Mouse (Mus musculus): ENCODE measurements at regions not wholly inside any gene's neighbourhood (a gene's known extent, or its start where the extent isn't known, plus 50 kb on each side); places are given as distances from the start of the nearest gene placed in this dataset.
A peak's percentile ranks its signal among the peaks of the same experiment; 100 is the strongest.

- intact Hi-C loops (cut with DNase I), result no loop called here
- WGBS, result 21% methylated on average over 4 of the region's 4 CpGs
- Histone ChIP-seq H3K9ac (ENCODE audit: low read depth, low read length) (no peak overlapping the region), H3K4me1 (ENCODE audit: control insufficient read depth, insufficient read depth, low read length) (peaks cover 11% of the 10 kb centered on the region), H3K36me3 (ENCODE audit: control insufficient read depth, insufficient read depth, low read length) (no peaks in the 10 kb centered on the region), H3K27me3 (ENCODE audit: control insufficient read depth, insufficient read depth, low read length) (no peaks in the 10 kb centered on the region), H3K4me3 (no peak overlapping the region), H3K27ac (no peak overlapping the region; the same call in 1 of the 2 replicates), H3K79me2 (replicated peaks; ENCODE audit: control insufficient read depth, insufficient read depth, low read length) (no peaks in the 10 kb centered on the region)
- TF ChIP-seq EP300 (IDR thresholded peaks at IDR 0.05; ENCODE audit: insufficient read depth, low read depth, low read length) (no peak), POLR2A (IDR thresholded peaks at IDR 0.05; ENCODE audit: insufficient read depth, low read depth, low read length) (no peak), CTCF (IDR thresholded peaks at IDR 0.05) (no peak)
- peak in 1 of 2 experiments; percentile 43 for DNase-seq
Observed at GRCm38 (mm10) chr8:125341606-125342005, 228.0 kb downstream of the Sipa1l2 start.

GRCm38 (mm10) chr8:125338222-125338621, 231.4 kb downstream of the Sipa1l2 start:
- H3K27me3 ChIP-seq (ENCODE audit: control insufficient read depth, insufficient read depth, low read length), result no peaks in the 10 kb centered on the region
- no peak for DNase-seq
- intact Hi-C loops (cut with DNase I), result loop anchor here (2.0 to 5.0 kb wide), 2 partner anchors 229 to 534 kb away; no protein-coding TSS in a partner anchor

GRCm38 (mm10) chr8:125337444-125338077, 232.0 kb downstream of the Sipa1l2 start:
- Histone ChIP-seq H3K27ac (no peak overlapping the region), H3K79me2 (replicated peaks; ENCODE audit: control insufficient read depth, insufficient read depth, low read length) (no peaks in the 10 kb centered on the region), H3K4me1 (ENCODE audit: control insufficient read depth, insufficient read depth, low read length) (peaks cover 9% of the 10 kb centered on the region), H3K9ac (ENCODE audit: low read depth, low read length) (no peak overlapping the region), H3K27me3 (ENCODE audit: control insufficient read depth, insufficient read depth, low read length) (no peaks in the 10 kb centered on the region), H3K36me3 (ENCODE audit: control insufficient read depth, insufficient read depth, low read length) (no peaks in the 10 kb centered on the region), H3K4me3 (no peak overlapping the region)
- intact Hi-C loops (cut with DNase I), result loop anchor here (2.0 to 5.0 kb wide), 2 partner anchors 229 to 535 kb away; no protein-coding TSS in a partner anchor
- 54% methylated on average over 18 of the region's 18 CpGs for WGBS
- no peak for TF ChIP-seq EP300 (IDR thresholded peaks at IDR 0.05; ENCODE audit: insufficient read depth, low read depth, low read length)
- no peak for TF ChIP-seq CTCF (IDR thresholded peaks at IDR 0.05)
- TF ChIP-seq POLR2A (IDR thresholded peaks at IDR 0.05; ENCODE audit: insufficient read depth, low read depth, low read length), result no peak
- no peak for DNase-seq

More at GRCm38 (mm10) chr8:125338222-125338621, 231.4 kb downstream of the Sipa1l2 start:
- peaks cover 11% of the 10 kb centered on the region for H3K4me1 ChIP-seq (ENCODE audit: control insufficient read depth, insufficient read depth, low read length)
- 43% methylated on average over 6 of the region's 6 CpGs for WGBS
- no peaks in the 10 kb centered on the region for H3K79me2 ChIP-seq (replicated peaks; ENCODE audit: control insufficient read depth, insufficient read depth, low read length)
- no peak overlapping the region for H3K4me3 ChIP-seq
- H3K36me3 ChIP-seq (ENCODE audit: control insufficient read depth, insufficient read depth, low read length), result no peaks in the 10 kb centered on the region
- H3K9ac ChIP-seq (ENCODE audit: low read depth, low read length), result no peak overlapping the region
- no peak for TF ChIP-seq POLR2A (IDR thresholded peaks at IDR 0.05; ENCODE audit: insufficient read depth, low read depth, low read length)
- TF ChIP-seq EP300 (IDR thresholded peaks at IDR 0.05; ENCODE audit: insufficient read depth, low read depth, low read length), result peak; percentile 64; the same call in 1 of the 2 replicates
- peak; percentile 78 for TF ChIP-seq CTCF (IDR thresholded peaks at IDR 0.05)
- H3K27ac ChIP-seq, result no peak overlapping the region

GRCm38 (mm10) chr8:125336799-125337198, 232.8 kb downstream of the Sipa1l2 start:
- no peaks in the 10 kb centered on the region for H3K36me3 ChIP-seq (ENCODE audit: control insufficient read depth, insufficient read depth, low read length)
- H3K9ac ChIP-seq (ENCODE audit: low read depth, low read length), result no peak overlapping the region
- DNase-seq, result no peak
- H3K27me3 ChIP-seq (ENCODE audit: control insufficient read depth, insufficient read depth, low read length), result no peaks in the 10 kb centered on the region
- intact Hi-C loops (cut with DNase I), result loop anchor here (5.0 kb wide), 1 partner anchor 536 kb away; no protein-coding TSS in a partner anchor
- H3K79me2 ChIP-seq (replicated peaks; ENCODE audit: control insufficient read depth, insufficient read depth, low read length), result no peaks in the 10 kb centered on the region
- no peak overlapping the region for H3K4me3 ChIP-seq
- no peak overlapping the region for H3K27ac ChIP-seq
- WGBS, result 64% methylated on average over 3 of the region's 3 CpGs
- TF ChIP-seq POLR2A (IDR thresholded peaks at IDR 0.05; ENCODE audit: insufficient read depth, low read depth, low read length) (no peak), EP300 (IDR thresholded peaks at IDR 0.05; ENCODE audit: insufficient read depth, low read depth, low read length) (no peak), CTCF (IDR thresholded peaks at IDR 0.05) (no peak)
- H3K4me1 ChIP-seq (ENCODE audit: control insufficient read depth, insufficient read depth, low read length), result peaks cover 6% of the 10 kb centered on the region

GRCm38 (mm10) chr8:125335575-125336370, 233.8 kb downstream of the Sipa1l2 start:
- 89% methylated on average over 28 of the region's 28 CpGs for WGBS

More at GRCm38 (mm10) chr8:125335575-125336370, 233.8 kb downstream of the Sipa1l2 start:
- no peak overlapping the region for H3K4me3 ChIP-seq
- H3K9ac ChIP-seq (ENCODE audit: low read depth, low read length), result no peak overlapping the region
- DNase-seq, result no peak
- H3K27ac ChIP-seq, result no peak overlapping the region
- H3K27me3 ChIP-seq (ENCODE audit: control insufficient read depth, insufficient read depth, low read length), result no peaks in the 10 kb centered on the region
- no peaks in the 10 kb centered on the region for H3K4me1 ChIP-seq (ENCODE audit: control insufficient read depth, insufficient read depth, low read length)
- intact Hi-C loops (cut with DNase I), result loop anchor here (5.0 kb wide), 1 partner anchor 537 kb away; no protein-coding TSS in a partner anchor
- no peaks in the 10 kb centered on the region for H3K36me3 ChIP-seq (ENCODE audit: control insufficient read depth, insufficient read depth, low read length)
- no peaks in the 10 kb centered on the region for H3K79me2 ChIP-seq (replicated peaks; ENCODE audit: control insufficient read depth, insufficient read depth, low read length)
- TF ChIP-seq EP300 (IDR thresholded peaks at IDR 0.05; ENCODE audit: insufficient read depth, low read depth, low read length) (no peak), CTCF (IDR thresholded peaks at IDR 0.05) (no peak), POLR2A (IDR thresholded peaks at IDR 0.05; ENCODE audit: insufficient read depth, low read depth, low read length) (no peak)
